Comparison of ENCODE assay signal across 7 mouse cellular contexts in genomic region chr8:83566469-83567395, GRCm38 (mm10). TPM values are rescaled to one million over a fixed set of nuclear protein-coding genes. Genes with fewer than 3 reads are reported as not detected.
DNase-seq lines count a peak whose midpoint lies in the region; ATAC-seq lines count a peak whose summit lies in the region.

Gene Ndufb7 (plus strand): TSS chr8:83566671.

- DNase-seq in adrenal gland, postnatal 14 days, result peak; percentile 98
- DNase-seq in embryonic facial prominence, embryonic 11.5 days (ENCODE audit: low spot score), result peak; percentile 94
- peak; percentile 99 for DNase-seq in heart, adult 11 months
- peak; percentile 97 for DNase-seq in kidney, adult 18-20 months
- peak; percentile 98 for DNase-seq in limb, embryonic 11.5 days (ENCODE audit: low spot score)
- DNase-seq in midbrain, embryonic 14.5 days, result peak; percentile 96
- DNase-seq in spleen, adult 18-20 months, result peak; percentile 89 to 96

- peak within 1 kb of the TSS; percentile 77 for H3K9ac ChIP-seq in embryonic facial prominence, embryonic 11.5 days (replicated peaks; ENCODE audit: low read length)
- H3K9ac ChIP-seq in limb, embryonic 11.5 days (ENCODE audit: low read length), result peak within 1 kb of the TSS; percentile 60
- H3K9ac ChIP-seq in midbrain, embryonic 14.5 days (replicated peaks; ENCODE audit: low read length), result peak within 1 kb of the TSS; percentile 77

- peak within 1 kb of the TSS; percentile 59 for H3K4me2 ChIP-seq in embryonic facial prominence, embryonic 11.5 days (ENCODE audit: low read depth, low read length)
- H3K4me2 ChIP-seq in limb, embryonic 11.5 days (ENCODE audit: low read depth, severe bottlenecking), result peak within 1 kb of the TSS; percentile 88
- H3K4me2 ChIP-seq in midbrain, embryonic 14.5 days (ENCODE audit: low read length), result peak within 1 kb of the TSS; percentile 92

- peaks cover 9% of the 10 kb centered on the region for H3K36me3 ChIP-seq in embryonic facial prominence, embryonic 11.5 days (replicated peaks; ENCODE audit: control insufficient read depth, insufficient read depth, low read depth, low read length)
- peaks cover 14% of the 10 kb centered on the region for H3K36me3 ChIP-seq in limb, embryonic 11.5 days (ENCODE audit: control insufficient read depth, insufficient read depth, low read length)
- peaks cover 21% of the 10 kb centered on the region for H3K36me3 ChIP-seq in midbrain, embryonic 14.5 days (ENCODE audit: control insufficient read depth, insufficient read depth, low read length)

- peak within 1 kb of the TSS; percentile 73 for H3K4me3 ChIP-seq in embryonic facial prominence, embryonic 11.5 days (ENCODE audit: low read depth, low read length)
- H3K4me3 ChIP-seq in limb, embryonic 11.5 days (ENCODE audit: low read depth, low read length), result peak within 1 kb of the TSS; percentile 61
- peak within 1 kb of the TSS; percentile 64 for H3K4me3 ChIP-seq in midbrain, embryonic 14.5 days (replicated peaks; ENCODE audit: low read depth, low read length)

- H3K4me1 ChIP-seq in embryonic facial prominence, embryonic 11.5 days (ENCODE audit: control insufficient read depth, insufficient read depth, low read length), result no peaks in the 10 kb centered on the region
- H3K4me1 ChIP-seq in limb, embryonic 11.5 days (ENCODE audit: control insufficient read depth, insufficient read depth, low read length), result peaks cover 4% of the 10 kb centered on the region; the same call in 1 of the 2 replicates
- H3K4me1 ChIP-seq in midbrain, embryonic 14.5 days (ENCODE audit: control insufficient read depth, insufficient read depth, low read length), result peaks cover 6% of the 10 kb centered on the region

- no peaks in the 10 kb centered on the region for H3K27me3 ChIP-seq in embryonic facial prominence, embryonic 11.5 days (ENCODE audit: control insufficient read depth, insufficient read depth, low read length)
- no peaks in the 10 kb centered on the region for H3K27me3 ChIP-seq in limb, embryonic 11.5 days (ENCODE audit: control insufficient read depth, insufficient read depth, low read length)
- no peaks in the 10 kb centered on the region for H3K27me3 ChIP-seq in midbrain, embryonic 14.5 days (ENCODE audit: control insufficient read depth, insufficient read depth, low read length)

- under 1% methylated on average over 48 of the region's 48 CpGs for WGBS in embryonic facial prominence, embryonic 11.5 days
- WGBS in limb, embryonic 11.5 days, result 1% methylated on average over 48 of the region's 48 CpGs
- WGBS in midbrain, embryonic 14.5 days, result 1% methylated on average over 48 of the region's 48 CpGs

- no peak within 1 kb of the TSS; the same call in 1 of the 2 replicates for H3K27ac ChIP-seq in embryonic facial prominence, embryonic 11.5 days (replicated peaks; ENCODE audit: low read depth, low read length)
- H3K27ac ChIP-seq in limb, embryonic 11.5 days (replicated peaks; ENCODE audit: low read depth, low read length), result no peak within 1 kb of the TSS
- peak within 1 kb of the TSS; percentile 73 for H3K27ac ChIP-seq in midbrain, embryonic 14.5 days (replicated peaks; ENCODE audit: low read depth, low read length)

- ATAC-seq in embryonic facial prominence, embryonic 11.5 days (replicated peaks; ENCODE audit: insufficient number of reproducible peaks, low FRiP score, low TSS enrichment, low read depth), result peak; percentile 85
- ATAC-seq in limb, embryonic 11.5 days (ENCODE audit: insufficient number of reproducible peaks, low FRiP score, low TSS enrichment, low read depth), result peak; percentile 85
- ATAC-seq in midbrain, embryonic 14.5 days (ENCODE audit: low FRiP score, low TSS enrichment), result peak; percentile 89

- H3K9me3 ChIP-seq in embryonic facial prominence, embryonic 11.5 days (replicated peaks; ENCODE audit: control insufficient read depth, low read length), result no peaks in the 10 kb centered on the region
- H3K9me3 ChIP-seq in limb, embryonic 11.5 days (ENCODE audit: control insufficient read depth, low read length), result no peaks in the 10 kb centered on the region
- no peaks in the 10 kb centered on the region for H3K9me3 ChIP-seq in midbrain, embryonic 14.5 days (ENCODE audit: control insufficient read depth, low read length)

RNA-seq across cellular contexts. Expression of gene Ndufb7, which starts in this region (rescaled TPM):
- total RNA-seq in adrenal gland, postnatal 14 days (2021), result 328 TPM in 2 replicates
- polyA plus RNA-seq in embryonic facial prominence, embryonic 11.5 days (2014; fragmentation: Nextera tagmentation; extraction: Ambion mirVana), result 327 and 351 TPM in 2 replicates
- polyA plus RNA-seq in limb, embryonic 11.5 days (2014; fragmentation: Nextera tagmentation; extraction: Ambion mirVana), result 331 and 339 TPM in 2 replicates
- 346 and 405 TPM in 2 replicates for polyA plus RNA-seq in midbrain, embryonic 14.5 days (2014; fragmentation: Nextera tagmentation; extraction: Ambion mirVana)
